In the genomic region with DNA sequence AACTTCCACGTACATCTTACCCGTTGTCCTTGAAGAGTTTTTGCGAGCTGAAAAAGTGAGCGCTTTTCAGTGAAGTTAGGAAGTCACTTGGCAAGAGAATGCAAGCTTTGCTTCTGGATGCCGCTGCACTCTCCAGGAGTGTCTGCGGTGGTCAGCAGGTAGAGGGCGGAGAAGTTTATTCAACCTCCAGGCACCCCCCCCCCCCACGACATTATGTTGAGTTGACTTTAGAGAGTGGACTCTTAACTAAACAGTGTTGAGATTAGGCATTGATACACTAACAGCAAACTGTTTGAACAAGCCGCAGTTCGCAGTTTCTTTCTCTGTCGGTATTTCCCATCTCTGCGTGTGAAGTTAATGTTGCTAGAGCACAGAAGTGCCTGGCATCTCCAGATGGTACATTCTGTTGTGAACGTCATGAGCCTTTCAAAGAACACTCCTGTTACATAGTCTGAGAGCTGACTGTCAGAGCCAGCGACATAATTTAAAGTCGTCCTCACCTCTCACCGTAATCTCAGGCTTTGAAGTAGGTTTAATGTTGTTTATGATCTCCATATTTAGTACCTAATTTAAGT, we compare ENCODE assay signal across 8 mouse cellular contexts. TPM values are rescaled to one million over a fixed set of nuclear protein-coding genes. Genes with fewer than 3 reads are reported as not detected.
DNase-seq lines count a peak whose midpoint lies in the region; ATAC-seq lines count a peak whose summit lies in the region.

No protein-coding gene starts in this region.

- DNase-seq in kidney, adult 8-10 months = no peak
- peak; percentile 8 for DNase-seq in Muller cell, postnatal 12 days (ENCODE audit: inconsistent ontology term)
- DNase-seq in layer of hippocampus, postnatal 14 days (ENCODE audit: low spot score in 2 of 2) = peak; percentile 16 to 63
- DNase-seq in B cell, adult 2 months = no peak
- no peak for DNase-seq in adrenal gland, postnatal 4 days (ENCODE audit: low spot score in 2 of 2)

- peak overlapping the region; percentile 87 for H3K4me3 ChIP-seq in kidney, embryonic 14.5 days (ENCODE audit: low read length)
- H3K4me3 ChIP-seq in heart, embryonic 15.5 days = peak overlapping the region; percentile 94
- H3K4me3 ChIP-seq in midbrain, embryonic 16.5 days (ENCODE audit: low read depth, low read length) = peak overlapping the region; percentile 66

- H3K27ac ChIP-seq in kidney, embryonic 14.5 days (ENCODE audit: low read depth, low read length) = no peak overlapping the region
- H3K27ac ChIP-seq in heart, embryonic 15.5 days = no peak overlapping the region
- H3K27ac ChIP-seq in midbrain, embryonic 16.5 days (ENCODE audit: low read length) = no peak overlapping the region

- H3K27me3 ChIP-seq in kidney, embryonic 14.5 days (ENCODE audit: control insufficient read depth, insufficient read depth, low read length) = no peaks in the 10 kb centered on the region
- no peaks in the 10 kb centered on the region for H3K27me3 ChIP-seq in heart, embryonic 15.5 days
- H3K27me3 ChIP-seq in midbrain, embryonic 16.5 days (ENCODE audit: control insufficient read depth, insufficient read depth, low read depth, low read length) = no peaks in the 10 kb centered on the region

- ATAC-seq in kidney, embryonic 14.5 days (ENCODE audit: low FRiP score, low TSS enrichment) = no peak
- no peak for ATAC-seq in heart, embryonic 15.5 days (replicated peaks; ENCODE audit: insufficient number of reproducible peaks, insufficient read depth, low FRiP score, low read depth)
- ATAC-seq in midbrain, embryonic 16.5 days = no peak

- H3K9me3 ChIP-seq in kidney, embryonic 14.5 days (ENCODE audit: control insufficient read depth, low read length) = no peaks in the 10 kb centered on the region
- no peaks in the 10 kb centered on the region for H3K9me3 ChIP-seq in heart, embryonic 15.5 days (replicated peaks)
- H3K9me3 ChIP-seq in midbrain, embryonic 16.5 days (replicated peaks; ENCODE audit: control insufficient read depth, low read length, poor library complexity, severe bottlenecking) = no peaks in the 10 kb centered on the region

- peak overlapping the region; percentile 92 for H3K4me2 ChIP-seq in kidney, embryonic 14.5 days (replicated peaks; ENCODE audit: low read depth, low read length)
- H3K4me2 ChIP-seq in heart, embryonic 15.5 days = peak overlapping the region; percentile 95
- peak overlapping the region; percentile 72 for H3K4me2 ChIP-seq in midbrain, embryonic 16.5 days (ENCODE audit: low read length)

- WGBS in kidney, embryonic 14.5 days = 16% methylated on average over 16 of the region's 16 CpGs
- WGBS in heart, embryonic 15.5 days = 12% methylated on average over 16 of the region's 16 CpGs
- 23% methylated on average over 16 of the region's 16 CpGs for WGBS in midbrain, embryonic 16.5 days

- H3K36me3 ChIP-seq in kidney, embryonic 14.5 days (ENCODE audit: control insufficient read depth, insufficient read depth, low read length) = no peaks in the 10 kb centered on the region
- H3K36me3 ChIP-seq in heart, embryonic 15.5 days = no peaks in the 10 kb centered on the region
- H3K36me3 ChIP-seq in midbrain, embryonic 16.5 days (ENCODE audit: control insufficient read depth, insufficient read depth, low read length) = no peaks in the 10 kb centered on the region

- peaks cover 12% of the 10 kb centered on the region; the same call in 1 of the 2 replicates for H3K4me1 ChIP-seq in kidney, embryonic 14.5 days (ENCODE audit: control insufficient read depth, insufficient read depth, low read length)
- H3K4me1 ChIP-seq in heart, embryonic 15.5 days (replicated peaks) = peaks cover 33% of the 10 kb centered on the region
- peaks cover 19% of the 10 kb centered on the region for H3K4me1 ChIP-seq in midbrain, embryonic 16.5 days (ENCODE audit: control insufficient read depth, insufficient read depth, low read length)

- peak overlapping the region; percentile 86 for H3K9ac ChIP-seq in kidney, embryonic 14.5 days (ENCODE audit: low read depth, low read length)
- peak overlapping the region; percentile 97 for H3K9ac ChIP-seq in heart, embryonic 15.5 days
- peak overlapping the region; percentile 85 for H3K9ac ChIP-seq in midbrain, embryonic 16.5 days (ENCODE audit: low read depth, low read length)

RNA-seq across cellular contexts. Expression of gene Ubac2, which starts 0.9 kb away (rescaled TPM):
- 49.4 and 78.2 TPM in 2 replicates for polyA plus RNA-seq in kidney, embryonic 14.5 days (2014; fragmentation: Nextera tagmentation; extraction: Ambion mirVana)
- 42.4 and 50.0 TPM in 2 replicates for polyA plus RNA-seq in heart, embryonic 15.5 days (2015; fragmentation: Nextera tagmentation; extraction: Ambion mirVana)
- total RNA-seq in layer of hippocampus, postnatal 14 days (2021) = 10 to 100 TPM; 48.9 to 49.7 TPM
- polyA plus RNA-seq in midbrain, embryonic 16.5 days (2015; fragmentation: Nextera tagmentation; extraction: Ambion mirVana) = 48.5 and 50.3 TPM in 2 replicates
- total RNA-seq in adrenal gland, postnatal 4 days (2021) = 10 to 100 TPM; 33.5 to 33.9 TPM

RNA-seq across cellular contexts. Expression of gene Gpr18, which starts 36.2 kb away (rescaled TPM):
- 0.17 and 0.42 TPM in 2 replicates for polyA plus RNA-seq in kidney, embryonic 14.5 days (2014; fragmentation: Nextera tagmentation; extraction: Ambion mirVana)
- polyA plus RNA-seq in heart, embryonic 15.5 days (2015; fragmentation: Nextera tagmentation; extraction: Ambion mirVana) = 0.21 and 0.93 TPM in 2 replicates
- not detected for total RNA-seq in layer of hippocampus, postnatal 14 days (2021)
- polyA plus RNA-seq in midbrain, embryonic 16.5 days (2015; fragmentation: Nextera tagmentation; extraction: Ambion mirVana) = 0.14 and 0.16 TPM in 2 replicates
- total RNA-seq in adrenal gland, postnatal 4 days (2021) = under 1 TPM in 1 of 2 experiments, not detected in 1; 0.25 TPM

Comparison
In these comparisons a context has a peak if more than half of its experiments do, and no peak if none do; other contexts are left out.
1. DNase-seq: peak in Muller cell, postnatal 12 days (single experiment) and layer of hippocampus, postnatal 14 days (2 of 2); none in kidney, adult 8-10 months (0 of 2), B cell, adult 2 months (0 of 2) and adrenal gland, postnatal 4 days (0 of 2).
2. Peak in every context shown above with its lines, with median percentiles within 50 percentile points of each other: H3K4me2 ChIP-seq, H3K4me3 ChIP-seq and H3K9ac ChIP-seq.